Mouse (Mus musculus): ENCODE measurements at regions not wholly inside any gene's neighbourhood (a gene's known extent, or its start where the extent isn't known, plus 50 kb on each side); places are given as distances from the start of the nearest gene placed in this dataset.

- Histone ChIP-seq H3K36me3 (ENCODE audit: control insufficient read depth, insufficient read depth) (no peaks in the 10 kb centered on the region), H3K4me1 (ENCODE audit: control insufficient read depth, insufficient read depth, low read length) (peaks cover 5% of the 10 kb centered on the region; the same call in 1 of the 2 replicates), H3K4me3 (ENCODE audit: low read length) (no peak overlapping the region), H3K9me3 (replicated peaks; ENCODE audit: control insufficient read depth, low read length) (no peaks in the 10 kb centered on the region), H3K27me3 (ENCODE audit: control insufficient read depth, insufficient read depth, low read length) (no peaks in the 10 kb centered on the region), H3K9ac (ENCODE audit: low read length) (no peak overlapping the region), H3K27ac (ENCODE audit: low read length) (no peak overlapping the region), H3K4me2 (ENCODE audit: low read depth, low read length) (no peak overlapping the region)
- ATAC-seq (replicated peaks; ENCODE audit: extremely low read depth, insufficient read depth, low FRiP score): no peak
- WGBS: 74% methylated on average over 11 of the region's 11 CpGs
These were observed 115.0 kb downstream of the Phlda1 start for GRCm38 (mm10) chr10:111620927-111621676.

GRCm38 (mm10) chr10:111622789-111623188, 116.7 kb downstream of the Phlda1 start:
- no peaks in the 10 kb centered on the region for H3K9me3 ChIP-seq (replicated peaks; ENCODE audit: control insufficient read depth, low read length)
- 39% methylated on average over 4 of the region's 4 CpGs for WGBS
- no peak for ATAC-seq (replicated peaks; ENCODE audit: extremely low read depth, insufficient read depth, low FRiP score)
- no peak overlapping the region for H3K4me2 ChIP-seq (ENCODE audit: low read depth, low read length)
- H3K9ac ChIP-seq (ENCODE audit: low read length): no peak overlapping the region
- H3K27me3 ChIP-seq (ENCODE audit: control insufficient read depth, insufficient read depth, low read length): no peaks in the 10 kb centered on the region
- no peaks in the 10 kb centered on the region for H3K36me3 ChIP-seq (ENCODE audit: control insufficient read depth, insufficient read depth)
- H3K4me3 ChIP-seq (ENCODE audit: low read length): no peak overlapping the region
- H3K27ac ChIP-seq (ENCODE audit: low read length): no peak overlapping the region
- peaks cover 5% of the 10 kb centered on the region; the same call in 1 of the 2 replicates for H3K4me1 ChIP-seq (ENCODE audit: control insufficient read depth, insufficient read depth, low read length)

- no peaks in the 10 kb centered on the region for H3K36me3 ChIP-seq (ENCODE audit: control insufficient read depth, insufficient read depth)
- no peak overlapping the region for H3K9ac ChIP-seq (ENCODE audit: low read length)
- H3K27me3 ChIP-seq (ENCODE audit: control insufficient read depth, insufficient read depth, low read length): no peaks in the 10 kb centered on the region
- H3K4me1 ChIP-seq (ENCODE audit: control insufficient read depth, insufficient read depth, low read length): peaks cover 5% of the 10 kb centered on the region; the same call in 1 of the 2 replicates
- no peak overlapping the region for H3K4me3 ChIP-seq (ENCODE audit: low read length)
- no peak for ATAC-seq (replicated peaks; ENCODE audit: extremely low read depth, insufficient read depth, low FRiP score)
- no peak overlapping the region for H3K27ac ChIP-seq (ENCODE audit: low read length)
- no peak overlapping the region for H3K4me2 ChIP-seq (ENCODE audit: low read depth, low read length)
- WGBS: 60% methylated on average over 2 of the region's 2 CpGs
- H3K9me3 ChIP-seq (replicated peaks; ENCODE audit: control insufficient read depth, low read length): no peaks in the 10 kb centered on the region
These were observed 117.9 kb downstream of the Phlda1 start for GRCm38 (mm10) chr10:111624021-111624420.

- no peaks in the 10 kb centered on the region for H3K27me3 ChIP-seq (ENCODE audit: control insufficient read depth, insufficient read depth, low read length)
- peaks cover 5% of the 10 kb centered on the region; the same call in 1 of the 2 replicates for H3K4me1 ChIP-seq (ENCODE audit: control insufficient read depth, insufficient read depth, low read length)
- H3K4me2 ChIP-seq (ENCODE audit: low read depth, low read length): no peak overlapping the region
- no peak for ATAC-seq (replicated peaks; ENCODE audit: extremely low read depth, insufficient read depth, low FRiP score)
- H3K9me3 ChIP-seq (replicated peaks; ENCODE audit: control insufficient read depth, low read length): no peaks in the 10 kb centered on the region
- H3K36me3 ChIP-seq (ENCODE audit: control insufficient read depth, insufficient read depth): no peaks in the 10 kb centered on the region
- no peak overlapping the region for H3K9ac ChIP-seq (ENCODE audit: low read length)
- no peak overlapping the region for H3K4me3 ChIP-seq (ENCODE audit: low read length)
- 54% methylated on average over 7 of the region's 7 CpGs for WGBS
- no peak overlapping the region for H3K27ac ChIP-seq (ENCODE audit: low read length)
These were observed 118.5 kb downstream of the Phlda1 start for GRCm38 (mm10) chr10:111624624-111625023.

- H3K36me3 ChIP-seq (ENCODE audit: control insufficient read depth, insufficient read depth): no peaks in the 10 kb centered on the region
- no peak for ATAC-seq (replicated peaks; ENCODE audit: extremely low read depth, insufficient read depth, low FRiP score)
- no peak overlapping the region for H3K9ac ChIP-seq (ENCODE audit: low read length)
- H3K4me2 ChIP-seq (ENCODE audit: low read depth, low read length): no peak overlapping the region
- WGBS: 92% methylated on average over 11 of the region's 11 CpGs
- no peak overlapping the region for H3K27ac ChIP-seq (ENCODE audit: low read length)
- H3K4me1 ChIP-seq (ENCODE audit: control insufficient read depth, insufficient read depth, low read length): peaks cover 5% of the 10 kb centered on the region; the same call in 1 of the 2 replicates
- no peak overlapping the region for H3K4me3 ChIP-seq (ENCODE audit: low read length)
- no peaks in the 10 kb centered on the region for H3K9me3 ChIP-seq (replicated peaks; ENCODE audit: control insufficient read depth, low read length)
- no peaks in the 10 kb centered on the region for H3K27me3 ChIP-seq (ENCODE audit: control insufficient read depth, insufficient read depth, low read length)
These were observed 119.5 kb downstream of the Phlda1 start for GRCm38 (mm10) chr10:111625573-111625972.

GRCm38 (mm10) chr10:111626009-111626408, 119.9 kb downstream of the Phlda1 start:
- H3K4me1 ChIP-seq (ENCODE audit: control insufficient read depth, insufficient read depth, low read length): peaks cover 5% of the 10 kb centered on the region; the same call in 1 of the 2 replicates
- no peak for ATAC-seq (replicated peaks; ENCODE audit: extremely low read depth, insufficient read depth, low FRiP score)
- no peak overlapping the region for H3K4me3 ChIP-seq (ENCODE audit: low read length)
- H3K27ac ChIP-seq (ENCODE audit: low read length): no peak overlapping the region
- H3K9me3 ChIP-seq (replicated peaks; ENCODE audit: control insufficient read depth, low read length): no peaks in the 10 kb centered on the region
- 89% methylated on average over 6 of the region's 6 CpGs for WGBS
- no peak overlapping the region for H3K4me2 ChIP-seq (ENCODE audit: low read depth, low read length)
- H3K9ac ChIP-seq (ENCODE audit: low read length): no peak overlapping the region
- no peaks in the 10 kb centered on the region for H3K27me3 ChIP-seq (ENCODE audit: control insufficient read depth, insufficient read depth, low read length)
- H3K36me3 ChIP-seq (ENCODE audit: control insufficient read depth, insufficient read depth): no peaks in the 10 kb centered on the region

- Histone ChIP-seq H3K36me3 (ENCODE audit: control insufficient read depth, insufficient read depth) (no peaks in the 10 kb centered on the region), H3K4me1 (ENCODE audit: control insufficient read depth, insufficient read depth, low read length) (no peaks in the 10 kb centered on the region), H3K27me3 (ENCODE audit: control insufficient read depth, insufficient read depth, low read length) (no peaks in the 10 kb centered on the region), H3K27ac (ENCODE audit: low read length) (no peak overlapping the region), H3K9me3 (replicated peaks; ENCODE audit: control insufficient read depth, low read length) (no peaks in the 10 kb centered on the region), H3K4me2 (ENCODE audit: low read depth, low read length) (no peak overlapping the region), H3K4me3 (ENCODE audit: low read length) (no peak overlapping the region), H3K9ac (ENCODE audit: low read length) (no peak overlapping the region)
- ATAC-seq (replicated peaks; ENCODE audit: extremely low read depth, insufficient read depth, low FRiP score): no peak
- WGBS: 55% methylated on average over 14 of the region's 14 CpGs
These were observed 130.2 kb downstream of the Phlda1 start for GRCm38 (mm10) chr10:111636283-111636682.

- H3K4me2 ChIP-seq (ENCODE audit: low read depth, low read length): no peak overlapping the region
- no peaks in the 10 kb centered on the region for H3K36me3 ChIP-seq (ENCODE audit: control insufficient read depth, insufficient read depth)
- whole genome bisulfite sequencing: 85% methylated on average over 12 of the region's 12 CpGs
- ATAC-seq (replicated peaks; ENCODE audit: extremely low read depth, insufficient read depth, low FRiP score): no peak
- H3K4me1 ChIP-seq (ENCODE audit: control insufficient read depth, insufficient read depth, low read length): no peaks in the 10 kb centered on the region
- no peaks in the 10 kb centered on the region for H3K9me3 ChIP-seq (replicated peaks; ENCODE audit: control insufficient read depth, low read length)
- no peaks in the 10 kb centered on the region for H3K27me3 ChIP-seq (ENCODE audit: control insufficient read depth, insufficient read depth, low read length)
- no peak overlapping the region for H3K27ac ChIP-seq (ENCODE audit: low read length)
- H3K9ac ChIP-seq (ENCODE audit: low read length): no peak overlapping the region
- no peak overlapping the region for H3K4me3 ChIP-seq (ENCODE audit: low read length)
These were observed 131.1 kb downstream of the Phlda1 start for GRCm38 (mm10) chr10:111637084-111637735.

- Histone ChIP-seq H3K4me2 (ENCODE audit: low read depth, low read length) (no peak overlapping the region), H3K27ac (ENCODE audit: low read length) (no peak overlapping the region), H3K36me3 (ENCODE audit: control insufficient read depth, insufficient read depth) (no peaks in the 10 kb centered on the region), H3K4me1 (ENCODE audit: control insufficient read depth, insufficient read depth, low read length) (no peaks in the 10 kb centered on the region), H3K4me3 (ENCODE audit: low read length) (no peak overlapping the region), H3K9me3 (replicated peaks; ENCODE audit: control insufficient read depth, low read length) (no peaks in the 10 kb centered on the region), H3K9ac (ENCODE audit: low read length) (no peak overlapping the region), H3K27me3 (ENCODE audit: control insufficient read depth, insufficient read depth, low read length) (no peaks in the 10 kb centered on the region)
- ATAC-seq (replicated peaks; ENCODE audit: extremely low read depth, insufficient read depth, low FRiP score): no peak
- WGBS: 79% methylated on average over 7 of the region's 7 CpGs
These were observed 133.8 kb downstream of the Phlda1 start for GRCm38 (mm10) chr10:111639866-111640265.

Data from heart, embryonic 16.5 days (tissue).